Mouse (Mus musculus) limb, embryonic 15.5 days (tissue): ENCODE results near the gene Dedd2. TPM values are rescaled to one million over a fixed set of nuclear protein-coding genes. Genes with fewer than 3 reads are reported as not detected.

Experiments used
- ATAC-seq: fragments of 200-750 bp; cut with Nextera tagmentation; 2 replicates; pipeline ENCODE4 v1.8.0; 2017; ENCODE audit warnings: low read depth, moderate TSS enrichment; ENCODE audit not compliant: insufficient number of reproducible peaks, low FRiP score, low TSS enrichment
- H3K27ac ChIP-seq: fragments of 300-500 bp; sonication (generic); 2 replicates; pipeline ENCODE4 v1.5.1; 2015; ENCODE audit warnings: moderate library complexity, mild to moderate bottlenecking, inconsistent platforms
- H3K27me3 ChIP-seq: fragments of 300-500 bp; sonication (generic); 2 replicates; pipeline ENCODE4 v1.6.1; 2015; ENCODE audit warnings: inconsistent platforms
- H3K36me3 ChIP-seq: fragments of 300-500 bp; sonication (generic); 2 replicates; pipeline ENCODE4 v1.6.1; 2015; ENCODE audit warnings: inconsistent platforms
- H3K4me1 ChIP-seq: fragments of 300-500 bp; sonication (generic); 2 replicates; pipeline ENCODE4 v1.6.1; 2015; ENCODE audit warnings: inconsistent platforms
- H3K4me2 ChIP-seq: fragments of 300-500 bp; sonication (generic); 2 replicates; pipeline ENCODE4 v1.6.1; 2015; ENCODE audit warnings: mild to moderate bottlenecking, inconsistent platforms
- H3K4me3 ChIP-seq: fragments of 300-500 bp; sonication (generic); 2 replicates; pipeline ENCODE4 v1.5.1; 2015; ENCODE audit warnings: mild to moderate bottlenecking, inconsistent platforms
- H3K9ac ChIP-seq: fragments of 300-500 bp; sonication (generic); 2 replicates; pipeline ENCODE4 v1.6.1; 2015; ENCODE audit warnings: inconsistent platforms
- H3K9me3 ChIP-seq: fragments of 300-500 bp; sonication (generic); 2 replicates; pipeline ENCODE4 v1.6.1; 2016; ENCODE audit warnings: inconsistent platforms
- WGBS: fragments of 180-500 bp; shearing (Covaris S2); methylation state at CpG from one replicate; pipeline ENCODE4 v1.1.7; 2015; 5-methylcytosine and 5-hydroxymethylcytosine counted together
- polyA plus RNA-seq: library from polyadenylated mRNA; unstranded; fragments of >200 nt; fragmentation: Nextera tagmentation; extraction: Ambion mirVana; gene quantifications from 2 replicates; pipeline ENCODE4 v1.2.1, GENCODE M21; 2015

Dedd2 gene
- polyA plus RNA-seq, 1 experiment from 2014 or later = 12.2 TPM

DNA sequence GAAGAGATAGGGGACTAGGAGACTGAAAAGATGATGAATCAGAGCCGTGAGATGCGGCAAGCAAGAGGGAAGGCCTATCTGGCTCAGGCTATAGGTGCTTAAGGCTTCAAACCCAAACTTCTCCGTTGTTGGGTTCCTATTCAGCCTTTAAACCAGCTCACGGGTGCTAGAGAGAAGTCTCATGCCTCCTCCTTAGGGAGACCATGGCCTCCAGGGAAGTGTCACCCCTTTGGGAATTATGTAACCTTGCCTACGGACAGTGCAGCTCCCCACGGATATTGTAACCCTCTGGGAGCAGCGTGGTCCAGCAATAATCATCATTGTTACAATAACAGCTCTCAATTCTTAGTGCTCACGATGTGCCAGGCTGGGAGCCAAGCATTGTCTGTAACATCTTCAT is 31.4 kb upstream of the Dedd2 start:
- Histone ChIP-seq H3K27ac (peak overlapping the region; percentile 99), H3K9ac (peak overlapping the region; percentile 48; the same call in 1 of the 2 replicates), H3K4me2 (peak overlapping the region; percentile 88), H3K4me1 (peaks cover 30% of the 10 kb centered on the region), H3K4me3 (peak overlapping the region; percentile 95), H3K36me3 (no peaks in the 10 kb centered on the region), H3K27me3 (no peaks in the 10 kb centered on the region), H3K9me3 (no peaks in the 10 kb centered on the region)
- WGBS = 20% methylated on average over 8 of the region's 8 CpGs
- ATAC-seq = no peak

DNA sequence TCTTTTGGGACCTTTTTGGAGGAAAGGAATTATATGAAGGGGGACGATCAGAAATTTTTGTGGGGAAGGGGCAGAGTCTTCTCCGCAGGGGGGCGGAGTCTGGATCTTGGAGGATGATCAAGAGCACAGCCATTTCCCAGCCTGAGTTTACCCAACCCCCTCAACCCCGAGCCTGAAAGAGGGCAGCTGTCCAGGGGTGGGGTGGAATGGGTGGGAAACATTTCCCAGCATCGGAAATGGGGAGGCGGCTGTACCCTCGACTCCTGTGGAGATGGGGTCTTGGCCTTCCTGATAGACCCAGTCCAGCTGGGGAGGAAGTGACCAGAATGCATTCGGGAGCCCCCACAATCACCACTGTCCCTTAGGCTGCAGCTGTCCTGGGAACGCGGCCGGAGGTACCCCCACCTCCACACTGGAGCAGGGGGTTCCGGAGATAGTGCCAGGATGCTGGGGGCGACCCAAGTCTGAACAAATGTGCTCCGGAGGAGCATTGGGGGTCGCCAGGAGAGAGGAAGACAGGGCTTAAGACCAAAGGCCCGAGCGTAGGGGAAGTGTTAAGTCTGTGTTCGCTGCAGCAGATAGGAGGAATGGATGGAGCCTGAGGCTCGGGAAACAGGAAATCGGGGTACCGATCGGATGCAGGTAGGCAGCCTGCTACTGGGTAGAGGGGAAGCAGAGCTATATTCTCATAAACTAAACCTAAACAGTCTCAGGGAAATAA is 30.8 kb upstream of the Dedd2 start:
- Histone ChIP-seq H3K4me1 (peaks cover 36% of the 10 kb centered on the region), H3K4me2 (peak overlapping the region; percentile 88), H3K9me3 (no peaks in the 10 kb centered on the region), H3K9ac (peak overlapping the region; percentile 48), H3K36me3 (no peaks in the 10 kb centered on the region), H3K4me3 (peak overlapping the region; percentile 95), H3K27ac (peak overlapping the region; percentile 99), H3K27me3 (no peaks in the 10 kb centered on the region)
- ATAC-seq = peak; percentile 51
- 2% methylated on average over 22 of the region's 22 CpGs for WGBS

DNA sequence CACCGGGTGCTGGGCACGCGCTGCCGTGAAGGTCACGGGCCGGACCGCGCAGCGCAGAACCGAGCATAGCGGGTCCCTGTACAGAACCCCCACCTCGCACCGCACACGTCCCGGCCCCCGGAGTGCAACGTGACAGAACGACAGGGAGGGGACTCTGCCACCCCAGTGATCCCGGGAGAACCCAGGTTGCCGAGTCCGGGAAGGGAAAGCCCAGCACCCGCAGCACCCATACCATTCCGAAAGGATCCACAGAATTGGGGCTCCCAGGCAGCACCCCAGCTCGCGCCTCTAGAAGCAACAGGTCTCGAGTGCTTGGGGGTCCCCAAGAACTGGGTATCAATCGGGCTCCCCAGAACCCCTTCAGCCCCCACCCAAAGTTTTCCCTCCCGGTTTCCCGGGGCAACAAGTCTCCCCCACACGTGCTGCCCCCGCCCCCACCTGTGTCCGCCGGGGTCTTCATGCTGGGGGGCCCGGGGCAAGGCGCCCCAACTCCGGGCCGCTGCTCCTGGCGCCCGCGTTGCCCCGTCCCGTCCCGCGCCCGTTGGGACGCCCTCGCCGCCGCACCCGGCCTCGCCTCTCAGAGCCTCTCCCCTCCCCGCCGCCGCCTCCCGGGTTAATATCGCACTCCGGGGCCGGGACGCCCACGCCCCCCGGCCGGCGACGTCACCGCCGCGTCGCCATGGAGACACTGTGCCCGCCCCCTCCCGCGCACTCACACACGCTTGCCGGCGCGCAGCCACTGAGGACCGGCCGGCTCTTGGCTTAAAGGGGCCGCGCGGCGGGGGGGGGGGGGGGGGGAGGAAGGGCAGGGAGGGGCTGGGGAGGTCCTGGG is 29.9 kb upstream of the Dedd2 start, which contains the start of gene Erf:
Gene Erf, minus strand, starts transcription at position 621 of the 832 bp plus-strand sequence.
- WGBS = under 1% methylated on average over 76 of the region's 81 CpGs
- H3K9me3 ChIP-seq = no peaks in the 10 kb centered on the region
- peak within 1 kb of the TSS; percentile 99 for H3K27ac ChIP-seq
- peak within 1 kb of the TSS; percentile 88 for H3K4me2 ChIP-seq
- H3K9ac ChIP-seq = peak within 1 kb of the TSS; percentile 88
- peak within 1 kb of the TSS; percentile 95 for H3K4me3 ChIP-seq
- H3K36me3 ChIP-seq = peaks cover 7% of the 10 kb centered on the region
- H3K27me3 ChIP-seq = no peaks in the 10 kb centered on the region
- H3K4me1 ChIP-seq = peaks cover 45% of the 10 kb centered on the region
- ATAC-seq = peak; percentile 81

DNA sequence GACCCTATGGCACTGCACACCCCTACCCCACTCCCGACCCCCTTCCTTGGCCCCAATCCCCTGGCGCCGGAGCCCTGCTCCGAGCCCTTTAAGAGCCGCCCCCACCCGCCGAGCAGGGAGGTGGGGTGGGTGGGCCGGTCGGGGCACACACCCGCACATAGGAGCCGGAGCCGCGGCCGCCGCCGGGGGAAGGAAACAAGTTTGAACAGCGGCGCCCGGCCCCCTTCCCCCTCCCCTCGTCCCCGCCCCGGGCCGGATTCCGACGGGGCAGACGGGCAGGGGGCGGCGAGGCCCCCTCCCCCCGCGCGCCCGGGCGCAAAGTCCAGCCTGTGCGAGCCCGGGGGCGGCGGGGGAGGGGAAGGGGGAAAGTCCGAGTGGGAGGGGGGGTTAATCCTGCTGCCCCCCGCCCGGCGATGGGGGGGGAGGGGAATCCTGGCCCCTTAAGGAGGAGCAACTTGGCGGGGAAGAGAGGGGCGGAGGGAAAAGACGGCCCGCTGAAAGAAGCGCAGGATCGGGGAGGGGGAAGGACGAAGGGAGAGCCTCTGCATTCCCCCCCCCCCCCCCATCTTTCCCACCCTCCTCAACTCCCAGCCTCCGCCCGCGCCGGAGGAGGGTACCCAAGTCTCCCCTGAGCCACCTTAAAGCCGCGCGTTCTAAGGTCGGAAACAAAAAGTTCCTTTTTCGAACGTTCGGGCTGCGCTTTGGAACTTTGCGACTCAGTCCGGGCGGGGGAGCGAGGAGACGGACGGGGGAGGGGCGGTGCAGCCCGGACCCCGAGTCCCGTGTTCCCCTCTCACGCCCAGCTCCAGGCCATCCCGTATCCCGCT is 29.1 kb upstream of the Dedd2 start:
- H3K27ac ChIP-seq = peak overlapping the region; percentile 99
- H3K9me3 ChIP-seq = no peaks in the 10 kb centered on the region
- peak overlapping the region; percentile 88 for H3K4me2 ChIP-seq
- H3K4me3 ChIP-seq = peak overlapping the region; percentile 95
- H3K9ac ChIP-seq = peak overlapping the region; percentile 88
- WGBS = under 1% methylated on average over 41 of the region's 73 CpGs
- ATAC-seq = peak; percentile 50
- peaks cover 53% of the 10 kb centered on the region for H3K4me1 ChIP-seq
- peaks cover 16% of the 10 kb centered on the region for H3K36me3 ChIP-seq
- no peaks in the 10 kb centered on the region for H3K27me3 ChIP-seq

DNA sequence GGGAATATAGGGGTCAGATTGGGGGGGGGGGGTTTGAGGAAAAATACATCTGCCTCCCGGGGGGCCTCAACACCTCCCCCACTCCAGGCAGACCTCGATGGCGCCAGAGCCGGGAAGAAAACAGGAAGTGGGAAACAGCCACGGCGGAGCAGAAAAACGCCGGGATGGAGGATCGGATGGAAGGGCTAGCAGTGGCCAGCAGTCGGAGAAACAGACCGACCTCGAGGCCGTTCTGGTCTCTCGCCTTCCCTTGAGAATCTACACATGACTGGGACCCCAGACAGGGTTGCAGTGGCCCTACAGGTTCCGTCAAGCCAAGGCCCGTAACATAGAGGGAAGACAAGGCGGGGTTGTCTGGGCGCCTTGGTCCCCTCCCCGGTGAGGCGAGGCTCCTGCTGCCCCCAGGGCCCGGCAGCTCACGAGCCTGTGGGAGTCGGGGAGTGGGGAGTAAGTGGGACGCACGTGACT is 28.5 kb upstream of the Dedd2 start:
- Histone ChIP-seq H3K4me2 (peak overlapping the region; percentile 88), H3K27me3 (no peaks in the 10 kb centered on the region), H3K9ac (peak overlapping the region; percentile 88), H3K27ac (peak overlapping the region; percentile 99), H3K36me3 (peaks cover 21% of the 10 kb centered on the region), H3K4me3 (peak overlapping the region; percentile 95), H3K9me3 (no peaks in the 10 kb centered on the region), H3K4me1 (peaks cover 59% of the 10 kb centered on the region)
- 1% methylated on average over 22 of the region's 25 CpGs for WGBS
- ATAC-seq = no peak; the same call in 1 of the 2 replicates

DNA sequence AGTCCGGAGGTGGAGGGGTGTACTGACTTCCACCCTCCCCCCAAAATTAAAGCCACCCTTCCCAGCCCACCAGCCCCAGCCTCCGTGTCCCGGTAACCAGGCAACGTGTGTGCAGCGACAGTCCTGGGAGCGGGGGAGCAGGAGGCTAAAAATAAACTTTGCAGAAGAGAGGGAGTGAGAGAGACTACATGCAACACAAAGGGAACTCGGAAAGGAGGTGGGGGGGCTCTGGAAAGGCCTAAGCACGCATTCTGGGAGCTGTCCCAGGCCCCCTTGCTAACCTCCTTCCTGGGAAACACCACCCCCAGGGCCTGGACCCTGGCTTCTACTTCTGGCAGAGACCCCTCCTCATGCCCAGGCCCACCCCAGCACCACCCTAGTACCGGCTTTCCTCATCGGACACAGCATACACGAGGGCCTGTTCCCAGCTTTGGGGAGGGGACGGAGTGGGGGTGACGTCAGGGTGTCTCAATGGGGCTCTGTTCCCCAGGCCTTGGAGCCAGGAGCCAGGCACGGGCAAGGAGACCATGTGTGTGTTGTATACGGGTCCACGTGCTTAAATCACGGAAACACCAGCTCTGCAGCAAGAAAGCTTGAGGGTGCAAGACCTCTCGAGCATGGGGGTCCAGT is 27.7 kb upstream of the Dedd2 start:
- 1% methylated on average over 18 of the region's 18 CpGs for WGBS
- Histone ChIP-seq H3K36me3 (peaks cover 28% of the 10 kb centered on the region), H3K27ac (peak overlapping the region; percentile 99), H3K4me1 (peaks cover 64% of the 10 kb centered on the region), H3K27me3 (no peaks in the 10 kb centered on the region), H3K9me3 (no peaks in the 10 kb centered on the region), H3K9ac (peak overlapping the region; percentile 88), H3K4me2 (peak overlapping the region; percentile 88), H3K4me3 (peak overlapping the region; percentile 95)
- peak; percentile 5; the same call in 1 of the 2 replicates for ATAC-seq

DNA sequence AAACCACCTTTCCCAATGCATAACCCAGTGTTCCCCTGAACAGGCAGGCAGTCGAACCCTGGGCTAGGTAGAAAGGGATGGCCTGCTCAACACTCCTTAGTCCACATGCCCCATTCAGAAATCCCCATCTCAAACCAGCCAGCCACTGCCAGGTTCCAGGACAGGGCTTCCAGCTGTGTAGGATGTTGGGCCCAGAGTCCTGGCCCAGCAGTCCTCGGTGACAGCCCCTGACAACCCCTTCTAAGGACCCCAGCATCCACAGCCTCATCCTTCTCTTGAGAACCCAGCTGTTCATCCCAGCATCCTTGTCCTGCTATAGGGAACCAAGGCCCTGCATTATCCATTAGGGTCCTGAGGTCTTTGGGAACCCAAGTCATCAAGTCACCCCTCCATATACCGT is 27.1 kb upstream of the Dedd2 start:
- 10% methylated on average over 3 of the region's 3 CpGs for WGBS
- ATAC-seq = no peak
- peaks cover 35% of the 10 kb centered on the region for H3K36me3 ChIP-seq
- H3K4me1 ChIP-seq = peaks cover 65% of the 10 kb centered on the region
- peak overlapping the region; percentile 99 for H3K27ac ChIP-seq
- peak overlapping the region; percentile 95 for H3K4me3 ChIP-seq
- H3K9me3 ChIP-seq = no peaks in the 10 kb centered on the region
- H3K9ac ChIP-seq = peak overlapping the region; percentile 88
- peak overlapping the region; percentile 88 for H3K4me2 ChIP-seq
- H3K27me3 ChIP-seq = no peaks in the 10 kb centered on the region

DNA sequence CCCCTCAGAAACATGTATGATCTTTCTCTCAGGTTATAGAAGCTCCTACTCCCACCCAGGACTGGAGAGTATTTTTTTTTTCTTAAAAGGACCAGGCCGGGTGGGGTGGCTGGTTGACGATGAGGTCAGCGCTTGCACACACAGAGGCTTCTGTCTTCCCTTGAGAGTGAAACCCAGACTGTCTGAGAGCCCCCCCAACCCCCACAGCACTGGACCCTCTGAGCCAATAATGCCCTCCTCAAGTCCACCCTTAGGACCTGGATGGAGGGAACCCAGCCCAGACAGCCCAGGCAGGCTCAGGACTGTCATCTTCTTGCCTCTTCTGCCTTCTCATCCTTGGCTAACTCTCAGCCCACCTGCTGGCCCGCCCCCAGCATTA is 26.3 kb upstream of the Dedd2 start:
- Histone ChIP-seq H3K9ac (peak overlapping the region; percentile 88; the same call in 1 of the 2 replicates), H3K9me3 (no peaks in the 10 kb centered on the region), H3K4me3 (peak overlapping the region; percentile 95), H3K4me1 (peaks cover 62% of the 10 kb centered on the region), H3K27ac (peak overlapping the region; percentile 99), H3K27me3 (no peaks in the 10 kb centered on the region), H3K4me2 (peak overlapping the region; percentile 88), H3K36me3 (peaks cover 38% of the 10 kb centered on the region)
- 37% methylated on average over 4 of the region's 4 CpGs for WGBS
- ATAC-seq = no peak

DNA sequence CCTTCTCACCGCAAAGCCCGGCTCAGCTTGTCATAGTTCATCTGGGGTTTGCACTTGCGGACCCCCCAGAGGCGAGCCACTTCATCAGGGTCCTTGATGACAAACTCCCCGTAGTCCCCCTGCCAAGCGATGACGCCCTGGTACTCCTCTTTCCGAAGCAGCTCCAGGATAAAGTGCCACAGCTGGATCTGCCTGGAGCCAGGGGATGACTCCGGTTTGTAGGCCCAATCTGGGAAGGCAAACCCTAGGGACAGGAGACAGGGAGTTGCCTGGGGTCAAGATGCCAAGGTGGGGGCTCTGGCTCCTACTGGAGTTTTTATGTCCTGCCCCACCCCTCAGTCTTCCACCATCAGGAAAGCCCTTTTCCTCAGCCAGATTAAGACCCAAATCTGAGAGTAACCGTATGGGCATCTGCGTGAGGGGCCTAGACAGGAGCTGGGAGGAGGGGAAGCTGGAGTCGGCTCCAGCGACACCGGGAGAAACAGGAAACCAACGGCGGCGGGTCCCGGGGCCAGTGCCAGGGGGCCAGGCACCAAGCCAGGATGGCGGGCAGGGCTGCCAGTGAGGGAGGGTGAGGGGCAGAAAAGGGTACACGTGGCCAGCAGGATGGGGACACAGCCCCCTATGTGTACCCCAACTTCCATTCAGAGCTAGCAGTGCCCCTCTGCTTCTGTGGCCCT is 25.8 kb upstream of the Dedd2 start:
- peak overlapping the region; percentile 99 for H3K27ac ChIP-seq
- peaks cover 42% of the 10 kb centered on the region for H3K36me3 ChIP-seq
- 40% methylated on average over 20 of the region's 20 CpGs for WGBS
- no peak for ATAC-seq
- H3K9ac ChIP-seq = no peak overlapping the region
- no peaks in the 10 kb centered on the region for H3K27me3 ChIP-seq
- H3K9me3 ChIP-seq = no peaks in the 10 kb centered on the region
- H3K4me3 ChIP-seq = peak overlapping the region; percentile 95
- H3K4me1 ChIP-seq = peaks cover 60% of the 10 kb centered on the region
- peak overlapping the region; percentile 88 for H3K4me2 ChIP-seq

DNA sequence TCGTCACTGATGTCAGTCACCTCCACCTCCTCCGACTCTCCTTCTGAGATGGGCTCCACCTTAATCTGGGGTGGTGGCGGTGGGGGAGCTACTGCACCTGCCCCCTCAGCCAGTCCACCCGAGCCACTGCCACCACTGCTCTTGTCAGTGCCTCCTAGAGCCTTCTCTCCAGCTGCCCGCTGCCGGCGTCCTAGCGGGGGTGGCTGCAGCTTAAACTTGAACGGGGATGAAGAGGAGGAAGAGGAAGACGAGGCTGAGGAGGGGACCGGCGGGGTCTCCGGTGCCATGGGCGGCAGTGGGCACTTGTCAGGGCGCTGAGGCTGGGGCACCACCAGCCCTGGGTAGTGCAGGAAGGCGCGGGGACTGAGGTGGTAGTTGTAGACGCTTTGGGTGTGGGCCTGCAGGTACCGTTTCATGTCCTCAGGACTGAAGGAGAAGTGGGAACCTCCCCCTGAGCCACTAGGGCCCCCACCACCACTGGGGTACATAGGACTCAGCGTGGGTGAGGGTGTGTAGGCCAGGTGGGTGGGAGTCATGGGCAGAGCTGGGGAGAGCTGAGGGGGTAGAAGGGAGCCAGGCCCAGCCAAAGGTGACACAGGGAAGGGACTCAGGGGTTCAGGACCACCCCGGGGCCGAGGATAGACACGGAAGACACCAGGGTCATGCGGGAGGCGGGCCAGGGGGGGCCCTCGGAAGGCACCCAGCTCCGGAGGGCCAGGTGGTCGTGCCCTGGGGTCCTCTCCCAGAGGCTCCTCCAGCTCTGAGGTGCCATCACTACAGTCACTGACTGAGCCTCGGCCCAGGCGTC is 24.4 kb upstream of the Dedd2 start:
- no peak for ATAC-seq
- Histone ChIP-seq H3K9me3 (no peaks in the 10 kb centered on the region), H3K27me3 (no peaks in the 10 kb centered on the region), H3K4me2 (no peak overlapping the region), H3K4me3 (no peak overlapping the region), H3K27ac (peak overlapping the region; percentile 99), H3K36me3 (peaks cover 44% of the 10 kb centered on the region), H3K9ac (no peak overlapping the region), H3K4me1 (peaks cover 64% of the 10 kb centered on the region)
- WGBS = 83% methylated on average over 30 of the region's 30 CpGs
